Mouse (Mus musculus): ENCODE data around the gene Pld3. TPM values are rescaled to one million over a fixed set of nuclear protein-coding genes. Genes with fewer than 3 reads are reported as not detected.

The Pld3 gene
- polyA plus RNA-seq, 1 experiment from 2014 or later = 107 TPM

DNA sequence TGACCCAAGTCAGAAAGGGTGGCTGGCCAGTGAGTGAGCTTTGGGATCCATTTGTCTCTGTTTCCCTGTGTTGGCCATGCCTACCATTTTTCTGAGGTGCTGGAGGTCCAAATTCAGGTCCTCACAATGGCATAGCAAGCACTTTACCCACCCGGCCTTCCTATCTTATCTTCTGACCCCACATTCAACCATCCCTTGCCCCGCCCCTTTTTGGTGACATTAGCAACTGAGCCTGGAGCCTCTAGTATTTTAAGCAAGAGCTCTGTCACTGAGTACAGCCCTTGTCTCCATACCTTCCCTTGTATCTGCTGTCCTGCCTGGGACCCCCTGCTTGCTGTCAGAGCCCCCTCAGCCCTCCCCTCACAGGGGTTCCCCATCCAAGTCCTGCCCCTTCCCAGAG, 17.6 kb downstream of the Pld3 start:
- H3K27me3 ChIP-seq = no peaks in the 10 kb centered on the region
- 84% methylated on average over 2 of the region's 2 CpGs for WGBS
- no peaks in the 10 kb centered on the region for H3K4me1 ChIP-seq (replicated peaks)
- peaks cover 91% of the 10 kb centered on the region for H3K36me3 ChIP-seq
- H3K4me3 ChIP-seq (replicated peaks) = no peak overlapping the region
- ATAC-seq = no peak
- H3K9me3 ChIP-seq = no peaks in the 10 kb centered on the region
- H3K27ac ChIP-seq = no peak overlapping the region
- H3K9ac ChIP-seq (replicated peaks) = no peak overlapping the region
- H3K4me2 ChIP-seq (replicated peaks) = no peak overlapping the region

GRCm38 (mm10) chr7:27532480-27533050, 20.5 kb downstream of the Pld3 start:
- 95% methylated on average over 9 of the region's 9 CpGs for WGBS
- Histone ChIP-seq H3K36me3 (peaks cover 79% of the 10 kb centered on the region), H3K9ac (replicated peaks) (no peak overlapping the region), H3K4me2 (replicated peaks) (no peak overlapping the region), H3K4me3 (replicated peaks) (no peak overlapping the region), H3K27ac (no peak overlapping the region), H3K4me1 (replicated peaks) (no peaks in the 10 kb centered on the region), H3K9me3 (no peaks in the 10 kb centered on the region), H3K27me3 (no peaks in the 10 kb centered on the region)
- no peak for ATAC-seq

DNA sequence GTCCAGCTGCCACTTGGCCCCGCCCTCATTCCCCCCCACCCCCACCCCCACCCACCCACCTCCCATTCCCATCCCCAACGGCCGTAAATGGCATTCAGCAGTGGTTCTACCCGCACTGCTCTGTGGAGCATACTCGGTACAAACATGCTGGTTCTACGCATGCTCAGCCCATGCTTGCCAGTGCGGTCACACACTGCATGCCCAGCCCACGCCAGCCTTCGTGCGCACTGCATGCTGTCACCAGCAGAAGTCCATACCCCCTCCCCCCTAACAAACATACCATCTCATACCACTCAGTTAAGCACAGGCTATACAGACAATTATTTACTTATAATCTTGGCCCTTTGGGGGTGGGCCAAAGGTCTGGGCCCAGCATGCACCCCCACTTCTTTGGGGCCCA, 21.3 kb downstream of the Pld3 start:
- no peak overlapping the region for H3K4me2 ChIP-seq (replicated peaks)
- H3K4me3 ChIP-seq (replicated peaks) = no peak overlapping the region
- 84% methylated on average over 10 of the region's 10 CpGs for WGBS
- no peak overlapping the region for H3K9ac ChIP-seq (replicated peaks)
- H3K27ac ChIP-seq = no peak overlapping the region
- no peaks in the 10 kb centered on the region for H3K9me3 ChIP-seq
- no peaks in the 10 kb centered on the region for H3K4me1 ChIP-seq (replicated peaks)
- H3K36me3 ChIP-seq = peaks cover 70% of the 10 kb centered on the region
- H3K27me3 ChIP-seq = no peaks in the 10 kb centered on the region
- no peak for ATAC-seq

DNA sequence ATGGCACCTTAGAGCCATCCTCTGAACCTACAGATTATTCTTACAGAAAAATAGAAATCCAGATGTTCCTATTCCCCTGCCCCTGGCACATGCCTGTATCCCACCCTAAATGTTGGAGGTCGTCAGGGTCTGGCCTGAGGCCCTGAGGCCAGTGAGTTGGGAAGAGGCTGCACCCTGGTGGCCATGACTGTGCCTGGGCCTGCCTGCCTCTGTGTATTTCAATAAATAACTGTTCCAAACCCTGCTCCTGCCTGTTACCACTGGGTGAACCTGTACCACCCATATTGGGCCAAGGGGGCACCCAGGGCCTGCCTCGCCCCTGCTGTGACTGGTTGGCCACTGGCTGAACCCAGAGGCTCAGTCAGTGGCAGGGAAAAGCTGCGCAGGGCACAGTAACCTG, 22.1 kb downstream of the Pld3 start:
- Histone ChIP-seq H3K27me3 (no peaks in the 10 kb centered on the region), H3K4me2 (replicated peaks) (no peak overlapping the region), H3K9ac (replicated peaks) (no peak overlapping the region), H3K4me1 (replicated peaks) (no peaks in the 10 kb centered on the region), H3K27ac (no peak overlapping the region), H3K36me3 (peaks cover 63% of the 10 kb centered on the region), H3K9me3 (no peaks in the 10 kb centered on the region), H3K4me3 (replicated peaks) (no peak overlapping the region)
- 84% methylated on average over 3 of the region's 3 CpGs for WGBS
- ATAC-seq = no peak

- ATAC-seq = no peak
- Histone ChIP-seq H3K4me3 (replicated peaks) (no peak overlapping the region), H3K36me3 (peaks cover 44% of the 10 kb centered on the region), H3K4me1 (replicated peaks) (no peaks in the 10 kb centered on the region), H3K27ac (no peak overlapping the region), H3K9me3 (no peaks in the 10 kb centered on the region), H3K4me2 (replicated peaks) (no peak overlapping the region), H3K9ac (replicated peaks) (no peak overlapping the region; the same call in 1 of the 2 replicates), H3K27me3 (no peaks in the 10 kb centered on the region)
- whole genome bisulfite sequencing = 82% methylated on average over 21 of the region's 21 CpGs
These were observed 23.9 kb downstream of the Pld3 start for GRCm38 (mm10) chr7:27529070-27529469.

GRCm38 (mm10) chr7:27526039-27526827, 26.8 kb downstream of the Pld3 start:
- WGBS = 27% methylated on average over 10 of the region's 10 CpGs
- no peaks in the 10 kb centered on the region for H3K27me3 ChIP-seq
- peak; percentile 80 for ATAC-seq
- H3K4me3 ChIP-seq (replicated peaks) = no peak overlapping the region
- H3K4me1 ChIP-seq (replicated peaks) = no peaks in the 10 kb centered on the region
- H3K36me3 ChIP-seq = peaks cover 21% of the 10 kb centered on the region
- H3K9me3 ChIP-seq = no peaks in the 10 kb centered on the region
- no peak overlapping the region for H3K27ac ChIP-seq
- H3K9ac ChIP-seq (replicated peaks) = no peak overlapping the region
- no peak overlapping the region for H3K4me2 ChIP-seq (replicated peaks)

DNA sequence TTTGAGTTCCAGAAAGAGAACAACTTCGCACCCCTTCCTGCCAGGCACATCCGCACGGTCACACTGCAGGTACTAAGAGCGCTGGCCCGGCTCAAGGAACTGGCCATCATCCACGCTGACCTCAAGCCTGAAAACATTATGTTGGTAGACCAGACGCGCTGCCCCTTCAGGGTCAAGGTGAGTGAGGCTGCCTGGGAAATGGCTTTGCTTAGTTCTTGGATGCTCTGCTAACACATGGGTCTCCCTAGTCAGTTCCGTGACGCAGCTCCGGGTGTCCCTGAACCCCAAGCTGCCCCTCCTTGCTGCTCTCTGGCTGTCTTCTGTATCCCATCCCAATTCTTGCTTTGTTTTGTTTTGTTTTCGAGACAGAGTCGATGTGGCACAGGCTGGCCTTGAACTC, 29.2 kb downstream of the Pld3 start:
- Histone ChIP-seq H3K4me1 (replicated peaks) (no peaks in the 10 kb centered on the region), H3K4me2 (replicated peaks) (no peak overlapping the region), H3K9me3 (no peaks in the 10 kb centered on the region), H3K9ac (replicated peaks) (no peak overlapping the region), H3K36me3 (peaks cover under 1% of the 10 kb centered on the region; the same call in 1 of the 2 replicates), H3K4me3 (replicated peaks) (no peak overlapping the region), H3K27ac (no peak overlapping the region), H3K27me3 (no peaks in the 10 kb centered on the region)
- no peak for ATAC-seq
- WGBS = 95% methylated on average over 13 of the region's 13 CpGs

GRCm38 (mm10) chr7:27522967-27523366, 30.1 kb downstream of the Pld3 start, which contains the start of gene Hipk4:
Gene Hipk4 (plus strand): TSS chr7:27523267.
- Histone ChIP-seq H3K36me3 (no peaks in the 10 kb centered on the region; the same call in 1 of the 2 replicates), H3K27me3 (no peaks in the 10 kb centered on the region), H3K4me3 (replicated peaks) (no peak within 1 kb of the TSS), H3K4me2 (replicated peaks) (no peak within 1 kb of the TSS), H3K9ac (replicated peaks) (no peak within 1 kb of the TSS), H3K4me1 (replicated peaks) (no peaks in the 10 kb centered on the region), H3K27ac (no peak within 1 kb of the TSS), H3K9me3 (no peaks in the 10 kb centered on the region)
- 57% methylated on average over 5 of the region's 5 CpGs for WGBS
- ATAC-seq = no peak

- Histone ChIP-seq H3K9ac (replicated peaks) (no peak overlapping the region), H3K27me3 (no peaks in the 10 kb centered on the region), H3K27ac (no peak overlapping the region), H3K36me3 (no peaks in the 10 kb centered on the region; the same call in 1 of the 2 replicates), H3K4me2 (replicated peaks) (no peak overlapping the region), H3K9me3 (no peaks in the 10 kb centered on the region), H3K4me1 (replicated peaks) (no peaks in the 10 kb centered on the region), H3K4me3 (replicated peaks) (no peak overlapping the region)
- no peak for ATAC-seq
- WGBS = 88% methylated on average over 1 of the region's 1 CpGs
These were observed 32.4 kb downstream of the Pld3 start for GRCm38 (mm10) chr7:27520599-27520998.

DNA sequence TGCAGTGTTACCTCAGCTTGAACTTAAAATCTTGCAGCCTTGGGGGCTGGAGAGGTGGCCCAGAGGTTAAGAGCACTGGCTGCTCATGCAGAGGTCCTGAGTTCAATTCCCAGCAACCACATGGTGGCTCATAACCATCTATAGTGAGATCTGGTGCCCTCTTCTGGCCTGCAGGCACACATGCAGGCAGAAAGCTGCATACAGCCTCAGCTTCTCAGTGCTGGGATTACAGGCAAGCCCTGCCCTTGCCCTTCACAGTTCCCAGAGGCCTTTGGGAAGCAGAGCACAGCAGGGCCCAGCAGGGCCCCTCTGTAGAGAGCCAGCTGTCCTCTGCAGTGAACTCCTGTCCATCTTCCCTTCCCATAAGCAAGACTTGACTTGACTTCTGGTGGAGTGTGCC, 32.9 kb downstream of the Pld3 start:
- Histone ChIP-seq H3K9me3 (no peaks in the 10 kb centered on the region), H3K4me1 (replicated peaks) (no peaks in the 10 kb centered on the region), H3K4me3 (replicated peaks) (no peak overlapping the region), H3K36me3 (no peaks in the 10 kb centered on the region; the same call in 1 of the 2 replicates), H3K27me3 (no peaks in the 10 kb centered on the region), H3K9ac (replicated peaks) (no peak overlapping the region), H3K4me2 (replicated peaks) (no peak overlapping the region), H3K27ac (no peak overlapping the region)
- no peak for ATAC-seq

- no peaks in the 10 kb centered on the region; the same call in 1 of the 2 replicates for H3K36me3 ChIP-seq
- H3K4me1 ChIP-seq (replicated peaks) = no peaks in the 10 kb centered on the region
- no peaks in the 10 kb centered on the region for H3K27me3 ChIP-seq
- WGBS = 86% methylated on average over 9 of the region's 9 CpGs
- H3K27ac ChIP-seq = no peak overlapping the region
- H3K9ac ChIP-seq (replicated peaks) = no peak overlapping the region
- H3K4me3 ChIP-seq (replicated peaks) = no peak overlapping the region
- H3K9me3 ChIP-seq = no peaks in the 10 kb centered on the region
- no peak for ATAC-seq
- no peak overlapping the region for H3K4me2 ChIP-seq (replicated peaks)
These were observed 34.7 kb downstream of the Pld3 start for GRCm38 (mm10) chr7:27518314-27518713.

DNA sequence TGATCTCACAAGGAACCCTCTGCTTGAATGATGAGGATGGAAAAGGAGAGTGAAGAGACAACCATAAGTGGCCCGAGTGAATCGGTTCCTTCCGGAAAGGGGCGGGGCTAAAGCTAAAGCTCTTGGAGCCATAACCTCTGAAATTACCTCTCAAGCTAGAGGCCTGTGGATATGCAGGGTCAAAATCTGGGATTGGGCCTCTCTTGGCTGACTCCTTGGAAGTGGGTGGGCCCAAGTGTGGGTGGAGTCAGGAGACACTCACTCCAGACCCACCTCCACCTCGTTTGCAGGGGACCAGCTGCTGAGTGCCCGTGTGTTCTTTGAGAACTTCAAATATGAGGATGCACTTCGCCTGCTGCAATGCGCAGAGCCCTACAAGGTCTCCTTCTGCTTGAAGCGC, 38.1 kb downstream of the Pld3 start:
- no peak overlapping the region for H3K4me3 ChIP-seq (replicated peaks)
- H3K36me3 ChIP-seq = no peaks in the 10 kb centered on the region; the same call in 1 of the 2 replicates
- no peaks in the 10 kb centered on the region for H3K27me3 ChIP-seq
- WGBS = 85% methylated on average over 9 of the region's 9 CpGs
- no peak for ATAC-seq
- H3K9me3 ChIP-seq = no peaks in the 10 kb centered on the region
- no peaks in the 10 kb centered on the region for H3K4me1 ChIP-seq (replicated peaks)
- H3K9ac ChIP-seq (replicated peaks) = no peak overlapping the region
- no peak overlapping the region for H3K27ac ChIP-seq
- H3K4me2 ChIP-seq (replicated peaks) = no peak overlapping the region
